Mouse (Mus musculus) myocyte (in vitro differentiated cells): ENCODE measurements around the gene Wdr82. TPM values are rescaled to one million over a fixed set of nuclear protein-coding genes. Genes with fewer than 3 reads are reported as not detected.

ENCODE experiments used
- H3K27me3 ChIP-seq: one replicate; pipeline ENCODE4 v1.6.1; 2011; ENCODE audit not compliant: control insufficient read depth, insufficient read depth, insufficient read length
- H3K36me3 ChIP-seq: one replicate; pipeline ENCODE4 v1.6.1; 2011; ENCODE audit not compliant: control insufficient read depth, insufficient read depth
- H3K4me2 ChIP-seq: one replicate; pipeline ENCODE4 v1.6.1; 2011; ENCODE audit warnings: low read depth, control low read depth
- H3K4me3 ChIP-seq: one replicate; pipeline ENCODE4 v1.5.1; 2011; ENCODE audit warnings: mild to moderate bottlenecking, control low read depth, moderate library complexity
- H3K79me2 ChIP-seq: one replicate; pipeline ENCODE4 v1.6.1; 2011; ENCODE audit not compliant: control insufficient read depth, insufficient read depth
- H3ac ChIP-seq: one replicate; pipeline ENCODE4 v1.6.1; 2011; ENCODE audit not compliant: control insufficient read depth, insufficient read length
- CEBPB ChIP-seq: IDR thresholded peaks from 2 replicates; pipeline ENCODE4 v1.6.1; 2011; ENCODE audit warnings: mild to moderate bottlenecking, moderate library complexity; ENCODE audit not compliant: poor library complexity, insufficient read depth, severe bottlenecking
- E2F4 ChIP-seq: IDR thresholded peaks from one replicate; pipeline ENCODE4 v1.6.1; 2011; ENCODE audit warnings: mild to moderate bottlenecking, control low read depth, moderate library complexity; ENCODE audit not compliant: insufficient read depth
- MAX ChIP-seq: IDR thresholded peaks from one replicate; pipeline ENCODE4 v1.6.1; 2011; ENCODE audit warnings: low read depth, mild to moderate bottlenecking, control low read depth
- MYOD1 ChIP-seq, 3 experiments: IDR thresholded peaks; one replicate each; pipeline ENCODE4 v1.6.1; 2011; ENCODE audit warnings: control low read depth in 2 of 3, low read depth in 2 of 3, mild to moderate bottlenecking in 2 of 3, moderate library complexity in 1 of 3; ENCODE audit not compliant: insufficient read length in 2 of 3, control insufficient read depth in 1 of 3
- MYOG ChIP-seq, 3 experiments: IDR thresholded peaks; one replicate each; pipeline ENCODE4 v1.6.1; 2011; ENCODE audit warnings: control low read depth in 2 of 3, low read depth in 2 of 3, mild to moderate bottlenecking in 2 of 3; ENCODE audit not compliant: insufficient read length in 2 of 3, control insufficient read depth in 1 of 3, insufficient read depth in 1 of 3
- POLR2A ChIP-seq: IDR thresholded peaks from one replicate; pipeline ENCODE4 v1.6.1; 2011; ENCODE audit warnings: low read depth, mild to moderate bottlenecking, control low read depth, moderate library complexity; ENCODE audit not compliant: insufficient read length
- POLR2AphosphoS2 ChIP-seq: IDR thresholded peaks from one replicate; pipeline ENCODE4 v1.6.1; 2011; ENCODE audit warnings: low read depth, control low read depth; ENCODE audit not compliant: insufficient read length
- REST ChIP-seq: IDR thresholded peaks from one replicate; pipeline ENCODE4 v1.6.1; 2011; ENCODE audit warnings: mild to moderate bottlenecking, control low read depth, moderate library complexity; ENCODE audit not compliant: insufficient read depth, insufficient read length
- SRF ChIP-seq: IDR thresholded peaks from one replicate; pipeline ENCODE4 v1.6.1; 2011; ENCODE audit warnings: low read depth; ENCODE audit not compliant: control insufficient read depth, insufficient read length
- TCF12 ChIP-seq: IDR thresholded peaks from one replicate; pipeline ENCODE4 v1.6.1; 2011; ENCODE audit warnings: mild to moderate bottlenecking, control low read depth; ENCODE audit not compliant: poor library complexity, insufficient read depth, severe bottlenecking
- TCF3 ChIP-seq: IDR thresholded peaks from one replicate; pipeline ENCODE4 v1.6.1; 2011; ENCODE audit warnings: low read depth, control low read depth; ENCODE audit not compliant: insufficient read length
- USF1 ChIP-seq: IDR thresholded peaks from one replicate; pipeline ENCODE4 v1.6.1; 2011; ENCODE audit warnings: low read depth, mild to moderate bottlenecking, control low read depth, moderate library complexity
- polyA plus RNA-seq: library from polyadenylated mRNA; unstranded; fragments of >200 nt; fragmentation: generic; extraction: Trizol; gene quantifications from one replicate; pipeline ENCODE4 v1.2.1, GENCODE M21; 2012; ENCODE audit warnings: missing spikeins

The Wdr82 gene
- polyA plus RNA-seq, 1 experiment, result 29.5 TPM

GRCm38 (mm10) chr9:106176769-106177168, 6.0 kb downstream of the Wdr82 start:
- Histone ChIP-seq H3ac (no peak overlapping the region), H3K36me3 (peaks cover 32% of the 10 kb centered on the region), H3K27me3 (no peaks in the 10 kb centered on the region), H3K79me2 (peaks cover 67% of the 10 kb centered on the region), H3K4me2 (no peak overlapping the region), H3K4me3 (no peak overlapping the region)
- no peak for TF ChIP-seq TCF12
- TF ChIP-seq MAX, result no peak
- TF ChIP-seq MYOD1 (IDR thresholded peaks at IDR 0.05; ENCODE audit: control insufficient read depth in 1 of 3, insufficient read length in 2 of 3, low read depth in 2 of 3), result no peak
- no peak for TF ChIP-seq TCF3

GRCm38 (mm10) chr9:106177799-106178198, 7.1 kb downstream of the Wdr82 start:
- TF ChIP-seq SRF (no peak), TCF12 (no peak), MYOG (IDR thresholded peaks at IDR 0.05; ENCODE audit: control insufficient read depth in 1 of 3, insufficient read depth in 1 of 3, insufficient read length in 2 of 3, low read depth in 2 of 3) (no peak), TCF3 (no peak), MAX (no peak), USF1 (no peak), MYOD1 (IDR thresholded peaks at IDR 0.05; ENCODE audit: control insufficient read depth in 1 of 3, insufficient read length in 2 of 3, low read depth in 2 of 3) (no peak), CEBPB (no peak)
- Histone ChIP-seq H3ac (no peak overlapping the region), H3K4me2 (no peak overlapping the region), H3K79me2 (peaks cover 65% of the 10 kb centered on the region), H3K4me3 (no peak overlapping the region), H3K36me3 (peaks cover 42% of the 10 kb centered on the region), H3K27me3 (no peaks in the 10 kb centered on the region)

GRCm38 (mm10) chr9:106179454-106179853, 8.7 kb downstream of the Wdr82 start:
- H3K79me2 ChIP-seq, result peaks cover 48% of the 10 kb centered on the region
- no peak overlapping the region for H3ac ChIP-seq
- H3K4me3 ChIP-seq, result no peak overlapping the region
- peaks cover 55% of the 10 kb centered on the region for H3K36me3 ChIP-seq
- no peak overlapping the region for H3K4me2 ChIP-seq
- TF ChIP-seq POLR2AphosphoS2 (no peak), POLR2A (no peak), REST (no peak), TCF12 (no peak), CEBPB (no peak), MAX (no peak), SRF (no peak), USF1 (no peak), MYOG (IDR thresholded peaks at IDR 0.05; ENCODE audit: control insufficient read depth in 1 of 3, insufficient read depth in 1 of 3, insufficient read length in 2 of 3, low read depth in 2 of 3) (no peak), TCF3 (no peak), MYOD1 (IDR thresholded peaks at IDR 0.05; ENCODE audit: control insufficient read depth in 1 of 3, insufficient read length in 2 of 3, low read depth in 2 of 3) (no peak), E2F4 (no peak)
- H3K27me3 ChIP-seq, result no peaks in the 10 kb centered on the region

- Histone ChIP-seq H3K36me3 (peaks cover 58% of the 10 kb centered on the region), H3K4me3 (no peak overlapping the region), H3K27me3 (no peaks in the 10 kb centered on the region), H3K79me2 (peaks cover 43% of the 10 kb centered on the region), H3K4me2 (no peak overlapping the region), H3ac (no peak overlapping the region)
- no peak for TF ChIP-seq MYOD1 (IDR thresholded peaks at IDR 0.05; ENCODE audit: control insufficient read depth in 1 of 3, insufficient read length in 2 of 3, low read depth in 2 of 3)
- TF ChIP-seq CEBPB, result no peak
- TF ChIP-seq SRF, result no peak
- no peak for TF ChIP-seq USF1
- TF ChIP-seq MYOG (IDR thresholded peaks at IDR 0.05; ENCODE audit: control insufficient read depth in 1 of 3, insufficient read depth in 1 of 3, insufficient read length in 2 of 3, low read depth in 2 of 3), result no peak
- no peak for TF ChIP-seq TCF12
Measured at GRCm38 (mm10) chr9:106179964-106180363, 9.2 kb downstream of the Wdr82 start.

GRCm38 (mm10) chr9:106182146-106182545, 11.4 kb downstream of the Wdr82 start:
- no peaks in the 10 kb centered on the region for H3K27me3 ChIP-seq
- H3K4me3 ChIP-seq, result no peak overlapping the region
- no peak overlapping the region for H3ac ChIP-seq
- peaks cover 21% of the 10 kb centered on the region for H3K79me2 ChIP-seq
- peaks cover 58% of the 10 kb centered on the region for H3K36me3 ChIP-seq
- no peak overlapping the region for H3K4me2 ChIP-seq
- no peak for TF ChIP-seq USF1
- no peak for TF ChIP-seq TCF12
- TF ChIP-seq POLR2A, result no peak
- no peak for TF ChIP-seq MYOD1 (IDR thresholded peaks at IDR 0.05; ENCODE audit: control insufficient read depth in 1 of 3, insufficient read length in 2 of 3, low read depth in 2 of 3)
- no peak for TF ChIP-seq MAX
- TF ChIP-seq TCF3, result no peak
- no peak for TF ChIP-seq SRF
- TF ChIP-seq POLR2AphosphoS2, result no peak
- TF ChIP-seq CEBPB, result no peak
- no peak for TF ChIP-seq E2F4
